Mouse (Mus musculus) telencephalon, adult 2 months (tissue): ENCODE measurements around the gene Sart3.
A peak's percentile ranks its signal among the peaks of the same experiment; 100 is the strongest.

ENCODE experiments used
- DNase-seq: peaks from one replicate; pipeline ENCODE4 v3.0.0-alpha.2; 2011; ENCODE audit warnings: low read depth, low spot score

Sart3 gene

GRCm38 (mm10) chr5:113725417-113725816, 46.9 kb downstream of the Sart3 start:
- no peak for DNase-seq

GRCm38 (mm10) chr5:113724446-113724845, 47.9 kb downstream of the Sart3 start, which contains the start of gene 1700069L16Rik:
1700069L16Rik (minus strand) TSS chr5:113724772.
- DNase-seq: no peak

- DNase-seq: no peak
Measured at GRCm38 (mm10) chr5:113723567-113724237, 48.6 kb downstream of the Sart3 start.

GRCm38 (mm10) chr5:113722224-113723013, 49.9 kb downstream of the Sart3 start:
- no peak for DNase-seq

GRCm38 (mm10) chr5:113719221-113719661, 53.1 kb downstream of the Sart3 start:
- DNase-seq: no peak

GRCm38 (mm10) chr5:113716581-113717388, 55.5 kb downstream of the Sart3 start:
- DNase-seq: peak; percentile 84

- DNase-seq: no peak
Measured at GRCm38 (mm10) chr5:113712861-113713260, 59.4 kb downstream of the Sart3 start.

- DNase-seq: no peak
Measured at GRCm38 (mm10) chr5:113703803-113704585, 68.3 kb downstream of the Sart3 start.

- DNase-seq: no peak
Measured at GRCm38 (mm10) chr5:113700388-113701023, 71.8 kb downstream of the Sart3 start.

- DNase-seq: no peak
Measured at GRCm38 (mm10) chr5:113694415-113694814, 77.9 kb downstream of the Sart3 start.

GRCm38 (mm10) chr5:113694000-113694399, 78.3 kb downstream of the Sart3 start:
- no peak for DNase-seq

GRCm38 (mm10) chr5:113693196-113693755, 79.0 kb downstream of the Sart3 start:
- no peak for DNase-seq
